Mouse (Mus musculus) splenic B cell, adult 2 months (primary cell): ENCODE measurements at regions not wholly inside any gene's neighbourhood (a gene's known extent, or its start where the extent isn't known, plus 50 kb on each side); places are given as distances from the start of the nearest gene placed in this dataset.

ENCODE experiments used
- DNase-seq: peaks from one replicate; pipeline ENCODE4 v3.0.0-alpha.2; 2011; ENCODE audit warnings: low read depth, low spot score
- H3K27me3 ChIP-seq: 2 replicates; pipeline ENCODE4 v1.6.1; 2012; ENCODE audit warnings: mild to moderate bottlenecking, low read length, moderate library complexity, mixed read lengths; ENCODE audit not compliant: control insufficient read depth, poor library complexity, insufficient read depth, severe bottlenecking
- H3K36me3 ChIP-seq: 2 replicates; pipeline ENCODE4 v1.6.1; 2012; ENCODE audit warnings: mild to moderate bottlenecking, low read length, moderate library complexity, mixed read lengths; ENCODE audit not compliant: control insufficient read depth, poor library complexity, insufficient read depth, severe bottlenecking

DNA sequence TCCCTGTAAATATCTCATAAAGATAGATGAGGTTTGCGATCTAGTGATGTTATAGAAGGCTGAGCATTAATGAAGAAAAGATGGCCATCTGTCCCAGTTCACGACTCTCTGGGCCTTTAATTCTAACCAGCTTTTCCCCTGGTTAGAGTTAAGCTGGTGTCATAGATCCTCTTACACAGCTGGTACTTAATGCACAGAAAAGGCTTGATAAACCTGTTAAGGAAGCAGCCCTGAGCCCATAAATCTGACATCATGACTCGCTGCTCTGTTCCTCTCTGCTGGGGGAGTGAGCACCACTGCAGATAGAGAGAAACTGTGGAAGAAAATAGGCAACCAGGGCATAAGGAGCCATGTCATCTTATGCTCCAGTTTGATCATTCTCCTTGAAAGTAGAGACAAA is 316.5 kb downstream of the Etaa1 start:
- Histone ChIP-seq H3K36me3 (no peaks in the 10 kb centered on the region), H3K27me3 (no peaks in the 10 kb centered on the region)
- no peak for DNase-seq

DNA sequence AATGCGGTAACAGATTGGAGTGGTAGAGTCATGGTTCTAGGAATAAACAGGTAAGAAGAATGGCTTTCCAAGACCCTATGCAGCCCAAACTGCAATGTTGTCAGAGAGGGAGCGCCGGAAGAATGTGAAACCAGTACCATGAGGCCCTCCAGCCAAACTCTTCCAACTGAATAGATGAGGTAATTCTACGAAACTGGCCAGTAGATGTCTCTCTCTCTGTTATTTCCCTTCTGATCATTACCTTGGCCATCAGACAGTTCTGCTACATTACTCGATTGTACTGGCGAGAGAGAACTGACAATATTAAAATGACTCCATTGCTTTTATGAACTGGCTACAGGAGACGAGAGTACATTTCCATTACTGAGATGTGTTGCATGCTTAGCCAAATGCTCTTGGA is 313.8 kb downstream of the Etaa1 start:
- DNase-seq, result no peak
- H3K27me3 ChIP-seq, result no peaks in the 10 kb centered on the region
- H3K36me3 ChIP-seq, result no peaks in the 10 kb centered on the region

DNA sequence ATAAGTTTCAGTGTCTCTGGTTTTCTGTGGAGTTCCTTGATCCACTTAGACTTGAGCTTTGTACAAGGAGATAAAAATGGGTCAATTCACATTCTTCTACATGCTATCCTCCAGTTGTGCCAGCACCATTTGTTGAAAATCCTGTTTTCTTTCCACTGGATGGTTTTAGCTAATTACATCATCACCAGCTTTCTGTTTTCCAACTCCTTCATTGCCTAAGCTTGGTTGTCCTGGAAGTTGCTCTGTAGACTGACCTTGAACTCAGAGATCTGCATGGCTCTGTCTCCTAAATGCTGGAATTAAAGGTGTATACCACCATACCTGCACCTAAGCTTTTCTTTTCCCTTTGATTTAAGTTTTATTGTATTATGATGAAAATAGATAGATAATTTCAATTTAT is 306.2 kb downstream of the Etaa1 start:
- Histone ChIP-seq H3K27me3 (no peaks in the 10 kb centered on the region), H3K36me3 (no peaks in the 10 kb centered on the region)
- DNase-seq, result no peak

DNA sequence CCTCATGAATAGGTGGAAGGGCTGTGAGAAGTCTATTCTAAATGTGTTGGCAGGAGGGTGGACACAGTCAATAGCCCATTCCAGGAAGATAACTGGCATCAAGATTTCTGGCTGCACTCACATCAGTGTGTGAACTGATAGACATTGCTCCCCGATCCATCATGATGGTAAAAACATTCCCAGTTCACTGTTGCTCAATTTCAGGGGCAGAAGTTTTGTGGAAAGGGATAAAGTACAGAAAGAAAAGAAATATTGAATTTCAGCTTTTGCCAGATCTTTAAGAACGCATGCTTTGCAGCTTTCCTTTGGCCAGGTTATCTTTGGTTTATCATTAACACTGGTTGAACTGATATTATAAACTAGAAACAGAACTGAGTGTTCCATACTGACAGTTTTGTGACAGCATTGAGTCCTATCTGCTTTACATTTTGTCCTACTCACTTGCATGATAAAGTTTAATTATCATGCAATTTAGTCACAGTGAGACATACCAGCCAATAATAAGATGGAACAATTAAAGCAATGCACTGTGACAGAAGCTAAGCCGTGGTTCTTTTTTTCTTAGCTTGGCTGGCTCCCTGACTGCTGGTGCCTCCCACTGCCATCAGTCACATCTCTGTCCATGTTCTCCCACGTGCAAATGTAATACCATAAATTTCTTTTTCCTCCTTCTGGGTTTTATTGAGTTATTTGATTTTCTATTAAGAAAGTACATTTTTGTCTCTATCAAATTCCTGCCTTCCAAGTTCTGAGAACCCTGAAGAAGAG is 302.1 kb downstream of the Etaa1 start:
- Histone ChIP-seq H3K36me3 (no peaks in the 10 kb centered on the region), H3K27me3 (no peaks in the 10 kb centered on the region)
- no peak for DNase-seq

DNA sequence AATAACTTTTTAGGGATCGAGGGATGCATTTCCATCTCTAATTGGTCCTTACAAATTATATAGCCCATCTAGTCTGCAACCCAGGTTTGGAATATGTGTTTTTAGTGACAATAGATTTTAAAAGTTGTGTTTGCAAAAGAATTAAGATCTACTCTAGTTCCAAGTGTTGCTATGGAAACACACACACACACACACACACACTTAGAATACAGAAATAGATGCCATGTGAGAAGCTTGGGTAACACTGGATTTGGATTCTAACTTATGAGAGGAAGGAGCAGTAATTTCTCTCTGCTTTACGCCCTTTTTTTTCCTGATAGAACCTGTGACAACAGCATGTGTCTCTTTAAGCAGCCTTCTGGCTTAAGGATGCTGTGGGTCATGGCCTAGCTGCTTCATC is 297.8 kb downstream of the Etaa1 start:
- DNase-seq, result no peak
- H3K27me3 ChIP-seq, result no peaks in the 10 kb centered on the region

DNA sequence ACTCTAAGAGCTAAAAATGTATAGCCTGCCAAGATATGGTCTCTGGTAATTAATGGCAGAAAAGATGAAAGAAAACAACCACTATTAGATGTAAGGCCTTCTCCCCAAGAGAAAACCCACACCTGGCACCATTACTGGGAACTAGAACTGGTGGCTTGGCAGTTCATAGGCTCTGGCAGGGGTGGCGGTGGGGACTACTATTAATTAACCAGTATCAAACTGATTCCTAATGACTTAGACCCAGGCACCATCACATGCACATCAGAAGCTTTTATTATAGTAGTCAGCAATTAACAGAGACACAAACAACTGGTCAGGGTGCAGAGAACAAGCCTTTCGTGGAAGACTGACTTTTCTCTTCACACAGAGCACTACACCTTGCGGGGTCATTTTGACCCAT is 296.0 kb downstream of the Etaa1 start:
- H3K36me3 ChIP-seq, result no peaks in the 10 kb centered on the region
- no peaks in the 10 kb centered on the region for H3K27me3 ChIP-seq
- DNase-seq, result no peak

More for the DNA sequence above, 297.8 kb downstream of the Etaa1 start:
- H3K36me3 ChIP-seq, result no peaks in the 10 kb centered on the region

DNA sequence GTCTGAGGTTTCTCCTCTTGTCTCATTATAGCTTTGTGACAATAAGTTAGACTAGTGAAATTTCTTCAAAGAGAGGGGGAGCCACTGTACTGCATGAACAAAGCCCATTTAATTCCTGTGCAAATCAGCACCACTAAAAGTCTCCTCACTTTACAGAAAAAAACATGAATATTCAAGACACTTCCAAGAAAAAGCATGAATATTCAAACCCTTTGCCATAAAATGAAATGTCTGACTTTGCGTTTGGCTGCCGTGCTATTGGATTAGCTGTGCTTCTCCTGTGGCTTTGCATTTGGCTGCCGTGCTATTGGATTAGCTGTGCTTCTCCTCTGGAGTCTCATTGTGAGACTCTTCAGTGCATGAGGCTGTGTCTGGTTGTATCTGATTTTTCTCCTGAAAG is 295.4 kb downstream of the Etaa1 start:
- no peaks in the 10 kb centered on the region for H3K36me3 ChIP-seq
- no peak for DNase-seq
- no peaks in the 10 kb centered on the region for H3K27me3 ChIP-seq

DNA sequence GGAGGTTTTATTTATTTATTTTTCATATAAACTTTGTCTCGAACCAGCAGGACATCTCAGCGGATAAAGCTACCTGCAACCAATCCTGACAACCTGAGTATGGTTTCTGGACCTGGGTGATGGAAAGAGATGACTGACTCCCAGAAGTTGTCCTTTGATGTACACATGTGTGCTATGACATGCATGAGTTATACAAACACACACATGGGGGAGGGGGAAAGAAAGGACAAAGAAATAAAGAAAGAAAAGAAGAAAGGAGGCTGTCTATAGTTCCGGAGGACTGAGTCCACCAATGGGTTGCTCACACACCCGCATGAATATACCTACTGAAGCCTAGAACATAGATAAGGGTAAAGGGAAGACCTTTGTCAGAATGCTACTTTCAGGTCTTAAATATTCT is 295.0 kb downstream of the Etaa1 start:
- no peaks in the 10 kb centered on the region for H3K27me3 ChIP-seq
- DNase-seq, result no peak
- no peaks in the 10 kb centered on the region for H3K36me3 ChIP-seq

DNA sequence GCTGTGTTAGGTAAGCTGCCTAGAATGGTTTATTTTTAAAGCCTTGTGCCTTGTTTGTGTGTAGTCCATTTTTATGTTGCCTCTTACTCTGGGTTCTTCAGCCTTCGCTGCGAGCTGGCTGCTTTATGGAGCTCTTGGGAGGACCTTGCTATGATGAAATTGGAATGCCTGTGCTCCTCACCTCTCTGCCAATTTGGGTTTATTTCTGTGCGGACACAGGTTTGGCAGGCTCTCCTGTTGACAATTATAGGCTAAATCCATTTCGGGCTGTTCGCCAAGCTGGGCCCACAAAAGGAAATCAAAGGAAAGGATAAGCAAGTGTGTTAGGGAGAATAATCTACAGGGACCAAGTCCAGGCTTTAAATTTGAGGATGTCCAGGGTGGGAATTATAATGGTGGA is 289.8 kb downstream of the Etaa1 start:
- H3K36me3 ChIP-seq, result no peaks in the 10 kb centered on the region
- no peak for DNase-seq
- no peaks in the 10 kb centered on the region for H3K27me3 ChIP-seq

DNA sequence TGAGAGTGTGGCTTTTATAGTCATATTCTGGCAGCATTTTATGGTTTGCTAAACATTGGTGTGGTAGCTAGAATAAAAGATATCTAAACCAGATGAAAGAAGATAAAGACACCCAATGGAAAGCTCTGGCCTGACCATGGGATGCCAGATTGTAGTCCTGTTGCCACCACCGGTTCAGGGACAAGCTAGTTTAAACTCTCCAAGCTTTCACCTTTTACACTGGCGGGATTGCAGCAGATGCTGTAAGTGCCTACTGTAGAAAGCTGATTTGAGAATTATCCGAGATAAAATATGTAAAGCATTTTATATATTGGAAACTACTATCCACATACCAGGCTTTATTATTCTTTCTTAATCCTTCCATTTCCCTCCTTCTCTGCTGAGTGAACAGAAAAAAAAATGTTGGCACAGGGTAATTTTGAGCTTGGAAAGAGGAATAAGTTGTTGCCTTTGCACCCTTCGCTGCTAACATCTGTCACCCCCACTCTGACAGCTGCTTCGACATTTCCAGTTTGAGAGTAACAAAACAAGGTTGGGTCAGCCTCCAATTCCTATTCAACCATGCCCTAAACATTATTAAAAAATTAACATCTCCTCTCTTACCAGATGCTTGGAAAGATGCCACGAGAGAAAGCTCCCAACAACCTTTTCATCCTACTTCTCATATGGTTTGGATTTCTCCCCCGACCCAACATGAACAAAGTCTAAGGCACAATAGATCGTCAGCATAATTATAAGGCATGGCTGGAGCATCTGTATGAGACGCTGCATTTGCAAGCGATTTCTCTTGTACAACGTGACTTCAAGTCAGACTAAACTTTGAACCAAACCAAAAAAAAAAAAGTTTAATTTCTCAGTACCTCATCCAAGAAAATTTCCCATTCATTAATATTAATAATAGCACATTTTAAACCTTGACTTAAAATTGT is 287.8 kb downstream of the Etaa1 start:
- H3K27me3 ChIP-seq, result no peaks in the 10 kb centered on the region
- DNase-seq, result no peak
- H3K36me3 ChIP-seq, result no peaks in the 10 kb centered on the region

DNA sequence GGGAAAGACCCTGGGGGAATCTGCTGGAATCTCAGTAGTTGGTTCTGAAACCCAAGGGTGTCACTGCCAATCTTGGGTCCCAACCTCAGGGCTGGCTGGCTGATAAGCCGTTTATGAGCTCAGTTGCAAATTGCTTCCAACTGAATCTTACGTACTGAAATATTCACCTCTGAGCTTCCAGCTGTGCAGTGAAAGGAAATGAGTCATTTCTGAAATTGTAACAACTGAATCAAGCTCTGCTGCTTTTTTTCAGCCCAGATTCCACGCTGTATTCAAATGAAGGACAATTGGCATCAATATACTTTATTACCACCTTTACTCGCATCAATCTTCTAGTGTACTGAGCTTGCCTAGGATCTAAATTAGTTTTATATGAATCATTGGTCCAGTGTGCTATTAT is 272.7 kb downstream of the Etaa1 start:
- no peaks in the 10 kb centered on the region for H3K36me3 ChIP-seq
- no peak for DNase-seq
- no peaks in the 10 kb centered on the region for H3K27me3 ChIP-seq

DNA sequence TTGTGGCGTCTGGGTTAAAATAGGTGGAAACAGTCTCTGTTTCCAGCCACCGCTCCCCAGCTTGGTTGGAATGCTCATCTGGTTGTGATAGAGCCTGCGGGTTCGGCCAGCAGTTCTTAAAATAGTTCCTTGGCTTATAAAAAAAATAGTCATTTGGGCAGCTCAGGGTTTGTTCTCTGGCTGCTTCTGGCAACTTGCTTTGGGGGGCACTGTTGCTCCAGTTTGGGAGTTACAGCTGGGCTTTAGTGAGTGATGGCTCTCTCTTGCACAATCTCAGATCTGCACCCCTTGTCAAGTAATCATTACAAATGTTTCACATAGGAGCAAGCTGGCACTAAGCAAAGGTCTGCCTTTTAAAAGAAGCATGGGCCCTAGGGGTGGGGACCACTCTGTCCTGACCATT is 268.0 kb downstream of the Etaa1 start:
- H3K36me3 ChIP-seq, result no peaks in the 10 kb centered on the region
- DNase-seq, result no peak

DNA sequence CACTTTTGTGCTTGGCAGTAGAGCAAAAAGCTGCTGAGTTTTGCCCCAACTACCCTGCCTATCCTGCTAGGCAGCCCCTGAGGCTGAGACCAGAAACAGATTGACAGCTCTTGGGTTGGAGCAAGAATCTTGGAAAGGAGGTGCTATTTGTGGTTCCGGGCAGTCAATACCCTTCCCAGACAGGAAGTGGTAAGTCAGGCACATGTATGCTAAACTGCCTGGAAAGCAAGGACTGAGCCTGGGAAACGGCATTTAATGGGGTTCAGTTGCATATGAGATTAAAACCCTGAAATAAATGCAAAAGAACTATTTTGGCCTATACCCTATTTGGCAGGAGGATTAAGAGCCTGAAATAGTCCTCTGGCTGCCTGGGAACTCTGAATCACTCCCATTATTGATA is 266.9 kb downstream of the Etaa1 start:
- no peaks in the 10 kb centered on the region for H3K36me3 ChIP-seq
- no peaks in the 10 kb centered on the region for H3K27me3 ChIP-seq
- no peak for DNase-seq

More for the DNA sequence above, 268.0 kb downstream of the Etaa1 start:
- no peaks in the 10 kb centered on the region for H3K27me3 ChIP-seq

DNA sequence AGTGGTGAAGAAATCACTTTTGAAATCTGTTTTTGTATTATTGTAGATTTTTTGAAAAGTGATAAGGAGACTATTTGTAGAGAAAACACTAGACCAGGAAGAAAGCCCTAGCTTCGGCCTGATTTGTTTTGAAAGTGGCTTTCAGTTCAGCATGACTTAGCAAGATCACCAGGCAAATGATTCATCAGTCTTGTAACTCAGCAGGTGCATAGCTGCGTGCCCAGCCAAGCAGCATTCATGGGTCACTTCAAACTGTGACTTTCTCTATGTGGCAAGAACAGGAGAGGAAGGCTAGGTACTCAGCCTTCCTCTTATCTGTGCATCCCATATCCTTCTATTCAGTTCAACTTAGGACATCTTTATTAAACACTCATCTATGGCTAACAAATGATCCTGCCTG is 259.5 kb downstream of the Etaa1 start:
- DNase-seq, result no peak
- Histone ChIP-seq H3K36me3 (no peaks in the 10 kb centered on the region), H3K27me3 (no peaks in the 10 kb centered on the region)

DNA sequence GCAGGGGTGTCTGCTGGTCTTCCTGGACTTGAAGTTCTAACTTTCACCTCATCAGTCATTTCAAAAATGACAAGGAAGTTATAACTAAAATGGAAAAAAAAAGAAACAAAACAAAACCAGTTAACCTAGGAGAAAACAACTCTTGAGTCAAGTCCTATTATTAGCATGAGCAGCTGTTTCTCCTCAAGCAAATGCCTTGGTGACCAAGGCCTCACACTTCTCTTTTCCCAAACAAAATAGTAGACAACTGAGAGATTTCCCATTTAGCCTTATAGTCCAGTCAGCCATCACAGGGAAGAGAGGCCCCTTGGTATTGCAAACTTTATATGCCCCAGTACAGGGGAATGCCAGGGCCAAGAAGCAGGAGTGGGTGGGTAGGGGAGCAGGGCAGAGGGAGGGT is 244.9 kb downstream of the Etaa1 start:
- H3K27me3 ChIP-seq, result no peaks in the 10 kb centered on the region
- H3K36me3 ChIP-seq, result no peaks in the 10 kb centered on the region
- DNase-seq, result no peak
